Mouse (Mus musculus) CD8-positive naive resting alpha-beta T cell, adult 57 days (primary cell): ENCODE data around the gene Spata2. TPM values are rescaled to one million over a fixed set of nuclear protein-coding genes. Genes with fewer than 3 reads are reported as not detected.

Experiments
- total RNA-seq: library from RNA; stranded (reverse); gene quantifications from one replicate; pipeline ENCODE4 v1.2.4, GENCODE M21; 2023

Spata2 gene
- 41.6 TPM for total RNA-seq

DNA sequence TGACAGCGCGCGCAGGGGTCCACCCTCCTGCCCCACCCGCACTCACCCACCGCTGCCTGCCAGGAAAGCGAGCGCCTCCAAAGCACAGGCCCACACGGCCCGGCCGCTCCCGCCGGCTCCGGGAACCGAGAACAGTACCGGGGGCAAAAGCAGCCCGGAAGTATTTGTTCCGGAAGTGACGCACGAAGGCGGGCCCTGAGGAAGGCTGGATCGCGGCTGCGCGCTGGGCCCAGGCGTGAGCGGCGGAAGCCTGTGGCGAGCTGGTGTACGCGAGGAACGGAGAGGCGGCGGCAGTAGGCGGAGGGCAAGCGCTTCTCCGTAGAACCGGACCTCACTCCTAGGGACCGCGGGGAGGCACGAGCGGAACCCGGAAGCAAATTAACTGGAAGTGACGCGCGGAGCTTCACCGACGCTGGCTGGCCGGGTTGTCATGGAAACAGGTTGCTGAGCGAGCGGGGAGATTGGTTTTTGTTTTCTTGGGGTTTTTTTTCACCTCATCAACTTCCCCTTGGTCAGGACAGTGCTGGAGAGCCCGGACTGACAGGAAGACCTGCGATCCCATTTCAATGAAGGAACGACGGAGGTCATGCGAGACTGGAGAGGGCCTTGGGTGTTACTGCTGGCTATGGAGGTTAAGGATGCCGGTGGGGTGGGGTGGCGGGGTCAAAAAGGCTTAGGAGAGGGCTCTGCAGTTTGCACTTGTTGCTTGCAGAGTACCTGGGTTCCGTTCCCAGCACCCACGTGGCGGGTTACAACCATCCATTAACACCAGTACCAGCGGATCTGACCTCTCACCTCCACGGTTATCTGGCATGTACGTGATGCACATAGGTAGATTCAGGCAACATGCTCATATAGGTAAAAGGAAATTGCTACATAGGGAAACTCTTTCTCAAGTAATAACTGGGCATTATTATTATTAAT is at the start of gene Spata2:
Gene Spata2, minus strand, starts transcription at position 175 of the 924 bp plus-strand sequence.

DNA sequence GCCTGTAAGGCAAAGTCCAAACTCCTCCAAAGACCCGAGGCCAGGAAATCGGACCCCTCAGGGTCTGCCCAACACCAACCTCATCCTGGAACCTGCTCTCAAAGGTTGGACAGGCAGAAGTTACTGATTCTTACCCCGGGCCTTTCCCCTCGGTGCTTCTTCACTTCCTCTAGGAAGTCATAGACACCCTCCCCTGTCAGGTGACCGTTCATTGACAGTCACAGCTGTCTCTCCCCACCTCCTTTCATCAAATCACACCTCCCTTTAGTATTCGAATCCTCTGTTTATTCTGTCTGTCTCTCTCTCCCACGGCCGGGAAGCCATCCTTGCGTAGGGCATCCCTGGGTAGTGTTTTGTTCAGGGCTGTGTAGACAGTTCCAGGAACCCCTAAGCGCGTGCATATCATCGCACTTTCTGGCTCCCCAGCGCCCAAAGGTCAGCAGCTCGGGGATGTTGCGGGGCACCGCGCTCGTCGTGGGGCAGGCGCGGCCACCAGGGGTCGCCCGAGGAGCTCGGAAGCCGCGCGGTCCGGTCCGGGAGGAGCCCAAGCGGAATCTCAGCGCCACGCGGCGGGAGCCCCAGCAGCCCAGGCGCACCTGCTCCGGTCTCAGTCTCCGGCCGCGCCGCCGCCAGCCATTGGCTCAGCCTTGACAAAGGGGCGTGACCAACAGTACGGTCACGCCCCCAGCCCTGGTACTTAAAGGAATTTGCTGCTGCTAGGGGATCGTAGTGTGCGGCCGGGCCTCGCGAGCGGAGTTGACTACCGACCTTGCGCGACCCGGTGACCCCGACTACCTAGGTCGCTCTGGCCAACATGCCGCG is 45.0 kb upstream of the Spata2 start, which contains the start of gene Snai1:
Gene Snai1, plus strand, starts transcription at position 720 of the 822 bp plus-strand sequence.

DNA sequence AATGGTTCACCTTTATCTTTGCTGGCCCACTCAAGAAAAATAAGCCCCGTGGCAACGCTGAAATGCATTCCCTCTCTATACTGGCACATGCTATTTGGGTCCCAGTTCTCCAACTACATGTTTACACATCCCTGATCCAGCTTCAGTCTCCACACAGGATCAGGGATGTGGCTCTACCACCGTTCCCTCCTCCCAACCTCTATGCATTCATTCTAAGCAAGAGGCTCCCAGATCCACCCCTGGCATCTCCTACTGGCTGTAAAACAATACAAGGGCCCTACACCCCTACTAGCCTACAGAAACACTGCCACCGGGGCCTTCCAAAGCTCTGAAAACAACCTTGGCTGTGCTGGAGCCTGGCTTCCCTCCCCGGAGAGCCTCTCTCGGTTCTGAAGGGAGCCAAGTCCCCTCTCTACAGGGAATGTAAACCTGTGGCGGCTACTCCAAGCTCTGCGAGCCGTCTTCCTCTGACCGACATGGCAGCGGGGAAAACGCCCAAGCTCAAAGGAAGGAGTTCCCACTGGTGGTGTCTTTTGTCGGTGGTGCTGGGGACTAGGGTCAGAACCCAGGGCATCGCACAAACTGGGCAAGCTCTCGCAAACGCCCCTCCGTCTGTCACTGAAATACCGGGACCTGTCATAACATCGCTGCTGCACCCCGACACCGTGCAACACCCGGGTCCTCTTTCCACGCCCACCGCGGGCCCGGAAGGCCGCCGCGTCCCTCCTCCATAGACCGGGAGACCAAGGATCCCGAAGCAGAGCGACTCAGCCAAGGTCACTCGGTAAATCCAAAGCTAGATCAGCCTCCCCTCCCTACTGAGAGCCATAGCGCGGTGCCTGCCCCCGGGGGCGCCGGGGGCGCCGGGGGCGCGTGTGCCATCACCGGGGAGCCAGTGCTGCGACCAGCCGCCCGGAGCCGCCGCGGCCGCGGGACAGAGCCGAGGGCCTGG is 654 bp downstream of the Spata2 start, which contains the start of gene Rnf114:
Gene Rnf114, plus strand, starts transcription at position 889 of the 952 bp plus-strand sequence.

Other genes with a start within 250 kb of the Spata2 start
- gene B4galt5, start 143.7 kb downstream of the Spata2 start, total RNA-seq = 32.1 TPM
- gene Slc9a8, start 71.2 kb downstream of the Spata2 start, total RNA-seq = 102 TPM
- gene Rnf114, start 242 bp downstream of the Spata2 start, total RNA-seq = 113 TPM
- 1.2 TPM for gene Snai1, start 45.3 kb upstream of the Spata2 start, total RNA-seq
- gene Ube2v1, start 139.2 kb upstream of the Spata2 start, total RNA-seq = 117 TPM
- gene Gm20431, start 168.6 kb upstream of the Spata2 start, total RNA-seq = 20.1 TPM
- 35.9 TPM for gene Cebpb, start 196.0 kb upstream of the Spata2 start, total RNA-seq
- 83.9 TPM for gene Tmem189, start 196.9 kb upstream of the Spata2 start, total RNA-seq